Mouse (Mus musculus) ovary, postnatal 36 days (tissue): ENCODE measurements at regions not wholly inside any gene's neighbourhood (a gene's known extent, or its start where the extent isn't known, plus 50 kb on each side); places are given as distances from the start of the nearest gene placed in this dataset.

ENCODE experiments used
- DNase-seq: peaks from one replicate; pipeline ENCODE4 v3.0.0; 2022; ENCODE audit warnings: low spot score, mixed read lengths

DNA sequence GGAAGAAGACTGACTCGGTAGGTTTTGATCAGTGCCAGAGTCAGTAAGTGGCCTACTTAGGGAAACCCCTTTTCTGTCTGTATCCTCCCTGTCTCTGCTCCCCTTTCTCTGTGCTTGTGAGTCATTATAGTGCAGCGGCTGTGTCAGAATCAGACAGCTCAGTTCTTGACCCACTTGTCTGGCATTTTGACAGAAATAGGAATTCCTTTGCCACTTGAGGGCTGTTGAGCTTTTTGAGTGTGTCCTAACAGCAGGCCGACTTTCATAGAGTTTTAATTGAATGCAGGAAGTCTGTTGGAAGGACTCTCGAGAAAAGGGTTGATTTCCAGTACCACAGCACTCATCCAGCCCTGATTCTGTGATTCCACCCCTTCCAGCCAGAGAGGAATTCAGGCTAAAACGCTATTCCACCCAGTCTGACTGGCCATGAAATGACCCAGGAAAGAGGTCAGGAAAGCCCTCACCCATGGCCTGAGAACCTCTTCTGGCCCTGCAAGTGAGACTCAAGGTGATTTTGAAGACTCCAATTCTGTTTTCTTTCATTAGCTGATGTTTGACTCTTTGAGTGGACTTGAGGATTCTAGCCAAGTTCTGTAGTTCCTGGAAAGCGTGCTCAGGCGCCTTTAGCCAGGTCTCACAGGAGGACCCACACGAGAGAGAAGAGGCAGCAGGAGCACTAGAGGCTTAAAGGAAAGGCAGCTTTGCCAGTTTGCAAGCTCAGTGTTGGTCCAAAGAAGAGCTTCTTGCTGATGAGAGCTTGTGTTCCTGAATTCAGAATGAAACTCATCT, 95.6 kb upstream of the Opcml start:
- DNase-seq, result no peak

DNA sequence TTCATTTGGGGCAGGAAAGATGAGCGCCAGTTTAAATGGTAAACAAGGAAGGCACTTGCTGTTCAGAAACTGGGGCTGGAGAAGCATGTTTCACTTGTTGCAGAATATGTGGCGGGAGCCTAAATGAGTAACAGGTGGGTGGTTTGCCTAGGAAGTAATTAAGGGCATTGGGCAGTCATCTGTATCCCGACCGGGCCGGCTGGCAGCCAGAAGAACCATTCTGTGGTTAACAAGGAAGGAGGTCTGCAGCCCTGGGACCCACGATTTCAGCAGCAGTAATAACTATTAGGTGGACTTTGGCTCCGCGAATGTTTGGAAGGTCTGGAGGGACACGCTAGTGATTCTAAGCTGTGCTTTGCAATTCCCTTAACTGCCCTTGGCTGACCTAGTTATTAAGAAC, 89.0 kb upstream of the Opcml start:
- no peak for DNase-seq

DNA sequence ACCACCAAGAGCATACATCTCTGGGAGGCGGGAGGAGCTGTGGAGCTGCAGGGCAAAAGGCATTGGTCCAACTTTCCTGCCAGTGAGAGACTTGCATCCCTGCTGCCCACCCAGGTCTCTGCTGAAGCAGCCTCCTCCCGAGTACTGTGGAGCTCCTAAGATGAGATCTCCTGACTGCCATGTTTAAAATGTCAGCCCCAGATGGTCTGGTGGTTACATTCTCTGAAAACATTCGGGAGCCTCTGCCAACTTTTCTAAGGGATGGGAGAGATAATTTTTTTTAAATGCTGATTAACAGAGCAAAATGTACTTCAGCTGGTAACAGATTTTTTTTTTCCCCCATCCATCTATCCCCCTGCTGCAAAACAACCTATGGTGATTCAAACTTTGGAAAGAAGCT, 88.4 kb upstream of the Opcml start:
- DNase-seq, result no peak

DNA sequence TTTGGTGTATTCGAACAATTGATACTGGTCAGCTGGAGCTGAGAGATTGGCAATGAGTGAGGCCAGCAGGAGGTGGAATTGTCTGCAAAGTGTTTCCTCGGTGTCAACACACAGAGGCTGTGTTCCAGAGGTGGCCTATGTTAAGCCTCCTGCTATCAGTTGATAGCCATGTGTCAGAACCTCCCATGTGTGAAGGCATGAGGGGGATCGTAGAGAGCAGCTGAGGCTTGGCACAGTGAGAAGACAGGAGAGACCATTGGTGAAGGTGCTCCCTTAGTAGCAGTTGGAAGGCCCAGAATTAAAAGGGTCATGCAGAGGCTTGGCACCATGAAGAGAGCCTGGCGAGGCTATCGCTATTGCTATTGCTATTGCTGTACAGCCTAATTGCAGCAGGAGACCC, 86.6 kb upstream of the Opcml start:
- no peak for DNase-seq

DNA sequence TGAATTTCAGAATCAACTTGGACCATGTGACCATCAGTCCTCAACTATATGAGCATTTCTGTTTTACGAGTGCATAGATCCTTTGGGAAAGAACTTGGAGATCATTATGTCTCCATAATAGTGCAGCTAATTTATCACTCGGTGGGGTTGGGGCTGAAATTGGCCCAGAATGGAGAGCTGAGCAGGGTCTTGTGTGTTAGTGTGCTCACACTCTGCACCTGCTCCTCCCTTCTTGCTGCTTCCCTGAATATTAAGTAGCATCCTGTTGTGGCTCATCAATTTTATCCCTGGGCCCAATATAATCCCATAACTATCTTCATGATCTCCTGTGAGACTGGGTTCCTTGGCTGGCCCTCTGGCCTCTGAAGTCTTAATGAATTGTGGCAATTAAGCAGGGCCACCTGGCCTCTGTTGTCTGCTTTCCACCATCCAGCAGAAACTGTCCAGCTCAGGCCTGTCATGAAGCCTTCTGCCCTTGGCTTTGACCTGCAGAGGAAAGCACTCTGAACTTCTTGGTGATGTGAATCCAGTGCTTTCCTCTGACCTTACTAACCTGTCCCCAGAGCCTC, 66.7 kb upstream of the Opcml start:
- DNase-seq, result no peak

DNA sequence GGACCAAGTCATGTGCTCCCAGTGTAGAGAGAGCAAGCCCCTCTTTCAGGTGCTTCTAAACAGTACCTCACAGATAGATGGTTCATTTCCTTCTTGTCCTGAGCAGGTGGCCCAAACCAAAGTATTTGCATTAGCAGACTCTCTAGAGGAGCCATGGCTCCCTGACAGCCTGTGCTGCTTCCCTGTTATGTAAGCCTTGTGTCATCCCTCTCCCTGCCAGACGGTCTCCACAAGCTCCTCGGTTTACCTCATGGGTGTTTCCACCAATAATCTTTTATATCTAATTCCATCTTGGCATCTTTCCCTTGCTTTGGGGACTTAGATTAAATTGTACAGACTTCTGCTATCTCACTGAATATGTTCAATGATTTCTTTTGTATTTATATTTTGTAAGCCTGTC, 66.0 kb upstream of the Opcml start:
- DNase-seq, result no peak

DNA sequence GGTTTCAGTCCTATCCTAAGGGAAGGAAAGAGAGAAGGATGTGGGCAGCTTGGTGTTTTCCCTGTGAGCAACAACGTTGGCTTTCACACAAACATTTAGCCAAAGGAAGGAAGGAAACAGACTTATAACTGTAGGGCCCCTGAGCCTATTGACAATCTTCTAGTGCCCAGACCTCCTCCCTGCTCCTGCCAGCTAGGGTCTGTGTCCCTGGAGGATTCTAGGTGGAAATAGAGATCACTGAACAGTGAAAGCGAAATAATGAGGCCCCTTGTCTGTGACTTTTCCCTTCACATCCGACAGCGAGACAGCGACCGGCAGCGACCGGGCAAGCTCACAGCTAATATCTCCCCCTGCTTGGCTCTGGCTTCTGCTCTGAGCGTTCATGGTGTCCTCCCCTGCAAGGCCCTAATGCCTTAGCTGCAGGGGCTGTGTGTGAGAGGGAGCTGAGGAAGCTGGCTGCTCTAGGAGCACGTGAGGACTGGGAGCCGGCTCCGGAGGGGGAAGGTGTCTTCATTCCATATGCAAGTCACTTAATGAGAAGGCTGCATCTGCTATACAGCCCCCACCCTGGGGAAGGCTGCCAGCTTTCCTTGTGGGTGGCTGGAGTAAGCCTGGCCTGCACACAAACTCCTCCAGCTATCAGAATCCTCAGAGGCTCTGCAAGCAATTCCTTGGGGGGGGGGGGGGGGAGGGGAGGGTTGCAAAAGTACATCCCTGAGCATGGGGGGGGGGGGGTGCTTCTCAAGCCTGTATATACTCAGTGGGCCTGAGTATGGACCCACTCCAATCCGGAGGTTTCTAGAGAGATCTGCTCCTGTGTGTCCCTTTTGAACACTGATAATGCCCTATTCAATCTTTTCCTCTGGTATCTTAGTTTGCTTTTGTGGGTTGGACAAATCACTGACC, 61.7 kb upstream of the Opcml start:
- no peak for DNase-seq

DNA sequence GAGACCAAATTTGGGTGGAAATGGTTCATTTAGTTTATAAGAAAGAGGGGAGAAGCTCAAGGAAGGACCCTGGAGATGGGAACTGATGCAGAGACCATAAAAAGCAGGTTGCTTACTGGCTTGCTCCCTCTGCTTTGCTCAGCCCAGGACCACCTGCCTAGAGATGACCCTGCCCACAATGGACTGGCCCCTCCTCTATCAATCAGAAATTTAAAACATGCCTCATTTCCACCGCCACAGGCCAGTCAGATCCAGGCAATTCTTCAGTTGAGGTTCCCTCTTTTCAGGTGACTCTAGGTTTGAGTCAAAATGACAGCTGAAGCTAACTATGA, 61.1 kb upstream of the Opcml start:
- DNase-seq, result no peak

DNA sequence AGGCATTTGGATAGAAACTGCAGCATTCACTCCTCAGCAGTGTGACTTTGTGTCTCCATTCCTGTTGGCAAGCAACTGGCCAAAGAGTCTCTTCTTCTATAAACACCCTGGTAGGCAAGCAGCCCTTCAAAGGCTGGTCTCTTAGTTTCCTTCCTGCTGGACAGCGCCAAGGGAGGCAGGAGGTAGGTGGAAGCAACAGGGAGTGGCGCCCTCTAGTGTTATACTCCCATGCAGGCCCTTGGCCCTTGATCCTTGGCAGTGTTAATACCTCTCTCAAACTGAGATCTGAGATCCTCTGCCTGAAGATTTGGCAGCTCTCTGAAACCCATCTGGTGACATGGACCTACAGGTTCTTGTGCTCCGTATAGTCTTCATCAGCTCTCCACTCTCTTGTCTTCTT, 51.3 kb upstream of the Opcml start:
- DNase-seq, result peak; percentile 6
